Mouse (Mus musculus): ENCODE data around the gene En2. TPM values are rescaled to one million over a fixed set of nuclear protein-coding genes. Genes with fewer than 3 reads are reported as not detected.

En2 gene
- polyA plus RNA-seq, 1 experiment from 2014 or later, result not detected

Other genes starting within 250 kb of the En2 start
- 51.5 and 58.2 TPM in 2 replicates for gene Insig1, start 94.3 kb upstream of the En2 start, polyA plus RNA-seq (2016; fragmentation: Nextera tagmentation; extraction: Ambion mirVana)
- gene Cnpy1, start 80.1 kb downstream of the En2 start, polyA plus RNA-seq (2016; fragmentation: Nextera tagmentation; extraction: Ambion mirVana), result not detected in 2 replicates
- 10.7 and 11.7 TPM in 2 replicates for gene Rbm33, start 151.4 kb downstream of the En2 start, polyA plus RNA-seq (2016; fragmentation: Nextera tagmentation; extraction: Ambion mirVana)

Data from liver, embryonic 12.5 days (tissue).